Mouse (Mus musculus) CH12.LX (cell line): ENCODE measurements around the gene Notch1.

Source experiments
- BHLHE40 ChIP-seq: IDR thresholded peaks from 2 replicates; pipeline ENCODE4 v1.6.1; 2011; ENCODE audit warnings: mild to moderate bottlenecking, low read depth, low read length, improper control_type of control experiment
- CTCF ChIP-seq, 2 experiments: IDR thresholded peaks in 1 of 2; conservative IDR thresholded peaks in 1 of 2; 2 replicates each; pipeline ENCODE4 v1.5.1; 2011 to 2012; ENCODE audit warnings: low read depth in 2 of 2, low read length in 2 of 2, improper control_type of control experiment in 1 of 2, inconsistent platforms in 1 of 2, mild to moderate bottlenecking in 1 of 2, moderate library complexity in 1 of 2
- E2F4 ChIP-seq: IDR thresholded peaks from 2 replicates; pipeline ENCODE4 v1.6.1; 2011; ENCODE audit warnings: low read depth, low read length, improper control_type of control experiment; ENCODE audit not compliant: insufficient replicate concordance
- EP300 ChIP-seq: IDR thresholded peaks from 2 replicates; pipeline ENCODE4 v1.6.1; 2011; ENCODE audit warnings: low read length, improper control_type of control experiment
- GABPA ChIP-seq: IDR thresholded peaks from 2 replicates; pipeline ENCODE4 v1.6.1; 2012; ENCODE audit warnings: low read depth, low read length, improper control_type of control experiment, inconsistent platforms; ENCODE audit not compliant: insufficient replicate concordance
- JUND ChIP-seq: conservative IDR thresholded peaks from 2 replicates; pipeline ENCODE4 v1.6.1; 2011; ENCODE audit warnings: low read depth, low read length, improper control_type of control experiment
- KAT2A ChIP-seq: IDR thresholded peaks from 2 replicates; pipeline ENCODE4 v1.6.1; 2012; ENCODE audit warnings: low read length, improper control_type of control experiment, inconsistent platforms; ENCODE audit not compliant: insufficient replicate concordance
- MEF2A ChIP-seq: IDR thresholded peaks from 2 replicates; pipeline ENCODE4 v1.6.1; 2014; ENCODE audit warnings: low read depth, mild to moderate bottlenecking, inconsistent platforms, low read length, improper control_type of control experiment, borderline replicate concordance
- NRF1 ChIP-seq: IDR thresholded peaks from 2 replicates; pipeline ENCODE4 v1.6.1; 2014; ENCODE audit warnings: low read depth, mild to moderate bottlenecking, inconsistent platforms, low read length, improper control_type of control experiment, moderate library complexity
- POLR2A ChIP-seq: IDR thresholded peaks from 2 replicates; pipeline ENCODE4 v1.6.1; 2011; ENCODE audit warnings: low read depth, mild to moderate bottlenecking, improper control_type of control experiment, low read length
- POLR2AphosphoS2 ChIP-seq: IDR thresholded peaks from 2 replicates; pipeline ENCODE4 v1.6.1; 2011; ENCODE audit warnings: low read depth, low read length, improper control_type of control experiment
- RAD21 ChIP-seq: IDR thresholded peaks from 2 replicates; pipeline ENCODE4 v1.6.1; 2011; ENCODE audit warnings: low read depth, mild to moderate bottlenecking, low read length, improper control_type of control experiment, moderate library complexity
- SMC3 ChIP-seq: IDR thresholded peaks from 2 replicates; pipeline ENCODE4 v1.6.1; 2011; ENCODE audit warnings: low read depth, low read length, improper control_type of control experiment
- USF1 ChIP-seq: IDR thresholded peaks from 2 replicates; pipeline ENCODE4 v1.6.1; 2014; ENCODE audit warnings: low read depth, mild to moderate bottlenecking, inconsistent platforms, low read length, improper control_type of control experiment

DNA sequence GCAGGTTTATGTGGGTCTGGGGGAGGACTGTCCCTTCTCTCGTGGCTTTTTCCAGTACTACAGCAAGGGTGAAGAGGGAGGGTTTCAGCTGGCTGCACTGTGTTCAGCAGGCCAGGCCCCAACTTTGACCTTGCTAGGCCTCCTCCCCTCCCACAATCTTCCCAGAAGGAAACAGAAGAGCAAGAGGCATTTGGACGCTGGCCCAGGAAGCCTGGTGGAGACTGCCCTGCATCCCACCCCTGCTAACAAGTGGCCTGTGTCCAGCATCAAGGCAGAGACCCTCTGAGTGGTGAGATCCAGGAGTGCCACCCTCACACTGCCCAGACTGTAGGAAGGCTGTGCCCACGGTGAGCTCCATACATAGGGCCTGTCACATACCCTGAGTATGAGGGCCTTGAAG, 27.8 kb upstream of the Notch1 start:
- TF ChIP-seq SMC3 (no peak), JUND (no peak), POLR2AphosphoS2 (no peak), CTCF (conservative IDR thresholded peaks at IDR 0.05 in 1 of 2, IDR thresholded peaks at IDR 0.05 in 1 of 2; ENCODE audit: low read depth in 2 of 2, low read length in 2 of 2) (no peak), NRF1 (no peak), E2F4 (no peak), POLR2A (no peak), USF1 (no peak), KAT2A (no peak), EP300 (no peak), MEF2A (no peak), BHLHE40 (no peak), GABPA (no peak), RAD21 (no peak)
